Mouse (Mus musculus) right cerebral cortex, postnatal 4 days (tissue): ENCODE data around the gene Tox3.

Experiments
- DNase-seq: peaks from one replicate; pipeline ENCODE4 v3.0.0-alpha.2; 2022

Gene Tox3

GRCm38 (mm10) chr8:90323824-90324223 is 24.3 kb downstream of the Tox3 start:
- DNase-seq = no peak

- no peak for DNase-seq
Measured at GRCm38 (mm10) chr8:90322701-90323439, 25.3 kb downstream of the Tox3 start.

GRCm38 (mm10) chr8:90321255-90321654 is 26.9 kb downstream of the Tox3 start:
- DNase-seq = no peak

DNA sequence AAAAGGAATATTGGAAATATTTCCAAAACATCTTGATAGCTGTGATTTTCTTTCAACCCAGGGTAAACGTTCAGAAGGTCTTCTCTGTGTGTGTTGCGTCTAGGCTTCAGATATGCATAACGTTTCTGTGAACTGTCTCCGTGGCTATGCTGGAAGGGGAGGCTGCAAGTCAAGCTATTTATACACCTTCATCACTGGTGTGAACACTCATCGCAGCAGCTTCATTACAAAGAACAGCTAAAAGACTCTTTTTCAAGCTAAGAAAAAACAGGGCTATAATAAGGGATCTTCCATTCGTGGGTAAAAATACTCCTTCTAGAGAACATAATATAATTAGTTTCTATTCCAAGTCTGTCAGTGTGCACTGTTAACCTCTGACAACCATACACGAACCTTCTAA is 33.8 kb downstream of the Tox3 start:
- no peak for DNase-seq

DNA sequence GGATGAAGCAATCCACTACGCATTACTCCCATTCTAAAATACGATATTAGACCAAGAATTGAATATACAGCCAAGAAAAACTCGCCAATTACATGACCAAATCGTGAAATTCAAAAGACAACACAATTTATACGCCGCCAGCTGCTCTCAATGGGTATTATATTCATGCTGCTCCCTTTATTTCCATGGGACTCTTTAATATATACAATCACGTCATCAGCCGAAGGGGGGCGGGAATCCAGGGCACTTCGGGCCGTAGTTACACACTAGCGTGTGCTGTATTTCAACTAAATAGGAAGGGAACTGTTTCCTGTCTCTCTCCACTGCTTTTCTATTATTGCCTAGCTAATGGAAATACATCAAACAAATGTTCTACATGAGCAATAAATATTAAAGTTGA is 45.2 kb downstream of the Tox3 start:
- peak; percentile 17 for DNase-seq

DNA sequence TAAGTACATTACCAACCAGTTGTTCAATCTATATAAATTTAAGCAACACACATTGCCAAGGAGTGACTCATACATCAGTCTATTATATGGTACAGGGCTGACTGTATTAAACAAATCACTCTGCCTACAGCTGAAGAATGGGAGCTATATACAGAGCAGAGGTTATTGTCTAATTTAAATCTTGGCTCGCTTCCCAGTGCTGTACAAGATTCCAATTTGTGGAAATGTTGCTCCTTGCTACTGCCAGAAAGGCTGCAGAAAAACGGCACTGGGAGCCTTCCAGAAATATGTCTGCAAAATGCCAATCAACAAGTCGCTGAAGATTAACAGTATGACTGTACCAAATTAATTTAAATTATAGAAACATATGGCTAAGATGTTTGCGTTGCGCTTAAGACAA is 45.9 kb downstream of the Tox3 start:
- peak; percentile 29 for DNase-seq

GRCm38 (mm10) chr8:90301543-90301942 is 46.6 kb downstream of the Tox3 start:
- DNase-seq = no peak

- no peak for DNase-seq
Measured at GRCm38 (mm10) chr8:90300973-90301372, 47.2 kb downstream of the Tox3 start.

- DNase-seq = no peak
Measured at GRCm38 (mm10) chr8:90294061-90294460, 54.1 kb downstream of the Tox3 start.

DNA sequence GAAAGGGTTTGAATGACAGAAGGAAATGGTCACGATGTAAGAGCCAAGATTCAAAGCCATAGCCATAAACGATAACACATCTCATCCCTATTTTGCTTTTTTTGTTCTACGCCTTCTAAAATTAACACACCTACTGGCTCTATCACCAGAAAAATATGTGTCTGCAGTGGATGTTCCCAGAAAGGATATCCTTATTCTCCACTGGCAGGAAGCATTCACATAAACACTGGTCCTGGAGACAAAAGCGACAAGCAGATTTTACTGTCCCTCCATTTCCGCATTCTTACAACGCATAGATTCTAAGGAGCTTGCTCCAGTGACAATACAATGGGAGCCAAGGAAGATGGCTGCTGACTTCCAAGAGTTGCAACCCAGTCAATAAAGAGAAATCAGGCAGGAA is 57.3 kb downstream of the Tox3 start:
- DNase-seq = no peak

DNA sequence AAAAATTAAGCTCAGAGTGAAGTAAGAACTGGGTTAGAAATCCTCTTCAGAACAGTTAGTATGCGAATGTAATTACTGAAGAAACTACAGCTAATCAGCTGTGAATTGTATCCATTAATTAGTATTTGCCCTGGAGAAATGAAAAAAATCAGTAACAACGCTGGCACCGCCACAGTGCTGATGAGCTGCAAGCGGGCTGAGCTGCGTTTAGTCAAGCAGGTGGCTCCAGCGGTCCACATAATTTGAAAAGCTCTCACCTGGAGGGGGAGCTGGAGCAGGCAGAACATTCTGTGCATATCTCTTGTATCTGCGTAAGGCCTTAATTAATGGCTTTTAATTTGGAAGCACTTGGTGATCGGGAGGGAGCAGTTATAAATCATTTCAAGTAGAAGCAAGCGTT is 71.4 kb downstream of the Tox3 start:
- DNase-seq = no peak

GRCm38 (mm10) chr8:90273182-90273581 is 75.0 kb downstream of the Tox3 start:
- no peak for DNase-seq

- no peak for DNase-seq
Measured at GRCm38 (mm10) chr8:90271920-90272319, 76.2 kb downstream of the Tox3 start.

DNA sequence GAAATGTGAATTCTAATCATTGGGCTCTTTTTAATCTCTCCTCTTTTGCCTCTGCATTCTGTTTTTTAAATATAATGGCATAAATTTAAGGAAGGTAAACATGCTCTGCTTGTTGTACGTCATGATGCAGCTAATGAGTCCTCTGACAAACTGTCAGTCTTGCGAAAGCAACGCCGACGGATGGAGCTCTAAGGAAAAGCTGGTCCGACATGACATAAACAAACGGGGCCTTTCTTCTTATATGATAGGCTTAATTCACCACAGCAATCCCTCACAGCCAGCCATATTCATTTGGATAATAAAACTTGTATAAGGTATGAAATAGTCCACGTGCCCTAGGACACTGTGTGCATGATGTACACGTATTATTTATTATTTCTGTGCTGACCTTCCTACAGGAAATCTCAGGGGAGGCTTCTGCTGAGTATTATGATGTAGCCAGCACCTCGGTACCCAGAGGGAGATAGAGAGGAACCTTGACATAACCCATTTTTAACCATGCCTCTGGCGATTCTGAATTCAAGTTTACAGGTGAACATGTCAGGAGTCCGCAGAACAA is 80.4 kb downstream of the Tox3 start:
- DNase-seq = no peak

GRCm38 (mm10) chr8:90266986-90267385 is 81.2 kb downstream of the Tox3 start:
- DNase-seq = no peak

- DNase-seq = no peak
Measured at GRCm38 (mm10) chr8:90266239-90266638, 81.9 kb downstream of the Tox3 start.

DNA sequence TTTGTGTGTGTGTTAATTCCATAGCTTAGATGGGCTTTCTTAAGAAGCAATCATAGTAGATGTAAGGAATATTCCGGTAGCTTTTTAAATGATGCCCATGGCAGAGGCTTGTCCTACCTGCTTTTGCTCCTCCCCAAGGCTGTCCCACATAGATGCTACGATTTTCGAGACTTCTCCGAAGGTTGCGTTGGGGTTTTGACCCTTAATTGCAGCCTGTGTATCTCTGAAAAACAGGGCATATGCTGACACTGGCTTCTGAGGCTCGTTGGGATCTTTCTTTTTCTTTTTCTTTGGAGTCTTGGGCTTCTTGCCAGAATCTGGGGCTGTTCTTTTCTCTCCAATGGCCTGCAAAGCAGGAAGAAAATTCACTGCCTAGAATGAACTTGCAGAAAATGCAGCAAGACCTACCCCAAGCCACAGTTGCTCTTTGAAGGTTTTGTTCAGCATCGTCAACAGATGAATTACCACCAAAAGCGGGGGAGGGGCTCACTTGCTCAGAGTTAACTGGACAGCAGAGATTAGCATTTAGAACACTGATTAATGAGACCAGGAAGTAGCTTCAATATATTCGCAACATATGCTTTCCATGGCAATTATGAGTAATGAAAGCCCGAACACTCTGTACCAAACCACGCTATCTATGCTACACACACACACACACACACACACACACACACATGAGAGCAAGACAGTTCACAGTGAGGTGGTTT is 93.8 kb downstream of the Tox3 start:
- DNase-seq = peak; percentile 31

- no peak for DNase-seq
Measured at GRCm38 (mm10) chr8:90246357-90246756, 101.8 kb downstream of the Tox3 start.

- DNase-seq = no peak
Measured at GRCm38 (mm10) chr8:90245828-90246227, 102.3 kb downstream of the Tox3 start.

GRCm38 (mm10) chr8:90245187-90245586 is 103.0 kb downstream of the Tox3 start:
- DNase-seq = no peak

GRCm38 (mm10) chr8:90244458-90245145 is 103.5 kb downstream of the Tox3 start:
- no peak for DNase-seq

DNA sequence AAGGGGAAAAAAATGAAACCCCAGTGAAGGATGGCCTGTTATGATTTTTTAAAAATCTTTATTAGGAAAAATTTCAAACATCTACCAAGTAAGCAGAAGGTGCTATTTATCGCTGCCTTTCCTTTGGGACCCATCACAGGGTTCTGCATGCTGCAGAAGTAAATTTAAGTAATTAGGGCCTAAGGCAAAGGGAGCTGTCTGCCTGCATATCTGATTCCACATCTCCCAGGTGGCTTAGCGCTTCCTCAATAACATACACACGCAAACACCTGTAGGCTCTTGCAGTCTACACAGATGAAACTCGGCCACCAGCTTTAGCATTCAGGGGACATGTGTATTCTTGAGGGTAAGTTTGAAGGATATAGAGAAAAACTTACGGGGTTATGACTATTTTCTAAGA is 104.2 kb downstream of the Tox3 start:
- no peak for DNase-seq

DNA sequence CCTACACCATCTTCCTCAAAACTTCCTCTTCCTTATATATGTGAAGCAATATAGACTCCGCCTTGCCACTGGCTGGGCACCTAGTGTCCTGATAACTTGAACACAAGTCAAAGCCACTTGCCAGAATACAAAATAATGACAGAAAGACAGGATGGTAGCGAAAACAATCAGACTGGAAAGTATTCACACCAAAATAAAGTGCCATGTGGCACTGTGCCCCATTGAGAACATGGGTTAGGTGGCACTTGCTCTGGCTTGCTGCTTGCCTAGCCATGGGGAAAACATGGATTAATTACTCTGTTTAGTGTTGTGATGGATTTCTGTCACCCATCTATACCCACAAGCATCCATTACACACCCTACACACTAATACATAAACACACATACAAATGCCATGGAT is 105.8 kb downstream of the Tox3 start:
- DNase-seq = no peak

DNA sequence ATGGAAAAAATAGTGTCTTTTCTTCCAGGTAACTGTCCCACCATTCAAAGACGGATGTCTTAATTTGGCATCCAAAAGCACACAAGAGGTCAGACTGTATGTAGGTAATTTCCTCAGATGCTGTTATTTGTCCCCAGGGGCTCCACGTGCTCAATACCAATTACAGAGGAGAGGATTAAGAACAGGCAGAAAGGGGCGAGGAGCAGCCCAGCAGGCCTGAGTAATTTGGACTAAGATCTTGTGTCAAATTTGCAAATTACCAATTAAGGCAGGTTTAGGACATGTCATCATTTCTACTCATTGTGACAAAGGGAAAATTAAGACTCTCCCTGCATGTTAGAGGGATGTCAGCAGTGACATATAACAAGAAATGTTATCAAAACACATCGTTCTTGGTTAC is 106.7 kb downstream of the Tox3 start:
- no peak for DNase-seq
